Mouse (Mus musculus) ES-E14 (cell line): Measurements from ENCODE around the gene Snx17. TPM values are rescaled to one million over a fixed set of nuclear protein-coding genes. Genes with fewer than 3 reads are reported as not detected.
A peak's percentile ranks its signal among the peaks of the same experiment; 100 is the strongest.

ENCODE experiments used
- DNase-seq: peaks from one replicate; pipeline ENCODE4 v3.0.0-alpha.2; 2013; ENCODE audit warnings: low read depth, low spot score
- H3K27ac ChIP-seq: 2 replicates; pipeline ENCODE4 v1.5.1; 2012; ENCODE audit warnings: low read depth, mild to moderate bottlenecking, low read length, moderate library complexity, mixed read lengths; ENCODE audit not compliant: poor library complexity, insufficient read depth, severe bottlenecking
- H3K36me3 ChIP-seq: 2 replicates; pipeline ENCODE4 v1.6.1; 2012; ENCODE audit warnings: mild to moderate bottlenecking, low read length, moderate library complexity, mixed read lengths; ENCODE audit not compliant: control insufficient read depth, poor library complexity, insufficient read depth, severe bottlenecking
- H3K4me1 ChIP-seq, 2 experiments: fragments of 150-350 bp in 1 of 2; sonication (generic) in 1 of 2; 2 replicates each; pipeline ENCODE4 v1.6.1; 2012; ENCODE audit warnings: low read length in 2 of 2, mild to moderate bottlenecking in 1 of 2, mixed read lengths in 1 of 2; ENCODE audit not compliant: control insufficient read depth in 2 of 2, insufficient read depth in 2 of 2, poor library complexity in 1 of 2
- H3K4me3 ChIP-seq, 2 experiments: fragments of 150-350 bp in 1 of 2; sonication (generic) in 1 of 2; 2 replicates each; pipeline ENCODE4 v1.5.1; 2012; ENCODE audit warnings: low read length in 2 of 2, low read depth in 1 of 2, mild to moderate bottlenecking in 1 of 2, mixed read lengths in 1 of 2; ENCODE audit not compliant: insufficient read depth in 1 of 2, poor library complexity in 1 of 2, severe bottlenecking in 1 of 2
- H3K9ac ChIP-seq: 2 replicates; pipeline ENCODE4 v1.6.1; 2012; ENCODE audit warnings: low read depth, mild to moderate bottlenecking, low read length, mixed read lengths; ENCODE audit not compliant: poor library complexity, insufficient read depth, severe bottlenecking
- H3K9me3 ChIP-seq: fragments of 150-350 bp; sonication (generic); 2 replicates; pipeline ENCODE4 v1.6.1; 2012; ENCODE audit warnings: low read depth, mild to moderate bottlenecking, low read length; ENCODE audit not compliant: control insufficient read depth, insufficient read depth
- CHD2 ChIP-seq: IDR thresholded peaks from 2 replicates; pipeline ENCODE4 v1.6.1; 2014; ENCODE audit warnings: mild to moderate bottlenecking, low read depth, low read length, inconsistent platforms
- HCFC1 ChIP-seq: IDR thresholded peaks from 2 replicates; pipeline ENCODE4 v1.6.1; 2012; ENCODE audit warnings: low read length, inconsistent platforms, borderline replicate concordance; ENCODE audit not compliant: insufficient read depth
- MAFK ChIP-seq: IDR thresholded peaks from 2 replicates; pipeline ENCODE4 v1.6.1; 2014; ENCODE audit warnings: mild to moderate bottlenecking, low read depth, low read length, inconsistent platforms; ENCODE audit not compliant: insufficient read depth
- ZC3H11A ChIP-seq: IDR thresholded peaks from 2 replicates; pipeline ENCODE4 v1.6.1; 2012; ENCODE audit warnings: low read depth, mild to moderate bottlenecking, inconsistent platforms, low read length, borderline replicate concordance
- ZNF384 ChIP-seq: IDR thresholded peaks from 2 replicates; pipeline ENCODE4 v1.6.1; 2012; ENCODE audit warnings: low read depth, low read length, inconsistent platforms
- in situ Hi-C, 2 experiments: fragments of 600-800 bp; cut with MboI; formaldehyde crosslinking; loops; one replicate each; pipeline ENCODE4 v1.15.1; 2025; ENCODE audit warnings: low sequenced_read_pairs in 2 of 2, inconsistent platforms in 1 of 2; ENCODE audit not compliant: unreplicated experiment in 2 of 2
- total RNA-seq: library from RNA; depleted of rRNA; stranded (reverse); fragments of 300-350 nt; gene quantifications from 2 replicates; pipeline ENCODE4 v1.2.3, GENCODE M21; 2012

Snx17 gene
- total RNA-seq, 1 experiment, result 76.5 TPM

DNA sequence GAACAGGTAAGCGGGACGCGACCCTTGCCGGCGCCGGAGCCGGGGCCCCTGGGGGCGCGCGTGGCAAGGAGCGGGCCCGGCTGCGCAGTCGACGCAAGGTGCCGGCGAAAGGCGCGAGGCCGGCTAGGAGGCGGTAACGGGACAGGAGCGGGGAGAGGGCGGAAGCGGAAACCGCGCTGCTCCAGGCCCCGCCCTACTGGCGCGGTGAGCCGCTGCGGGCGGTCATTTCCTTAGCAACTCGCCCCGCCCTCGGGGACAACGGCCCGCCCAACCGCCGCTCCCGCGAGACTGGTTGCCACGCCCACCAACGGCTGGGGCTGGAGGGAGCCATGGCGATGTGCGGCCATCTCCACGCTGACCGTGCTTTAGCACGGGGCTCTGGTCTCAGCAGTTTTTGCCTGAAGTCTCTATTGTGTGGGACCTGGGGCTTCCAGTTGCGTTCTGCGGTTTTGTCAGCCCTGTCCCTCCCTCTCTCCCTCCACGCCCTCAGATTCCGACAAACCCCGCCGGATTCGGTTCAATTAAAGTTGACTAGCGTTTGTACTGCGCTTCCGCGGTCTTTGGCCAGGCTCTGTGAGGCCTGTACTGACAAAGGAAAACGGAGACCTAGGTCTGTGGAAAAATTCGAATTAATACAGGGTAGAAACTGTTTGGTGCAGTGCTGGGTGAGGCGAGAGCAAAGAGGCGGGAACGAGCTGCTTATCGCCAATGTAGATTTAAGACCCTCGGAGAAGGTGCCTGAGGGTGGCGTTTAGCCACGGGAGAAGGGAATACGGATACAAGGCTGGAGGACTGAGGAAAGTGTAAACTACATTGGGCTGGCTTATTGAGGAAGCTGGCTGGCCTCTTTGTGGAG is 27.6 kb downstream of the Snx17 start, which contains the start of gene Ppm1g:
Gene Ppm1g, minus strand, starts transcription at position 240 of the 856 bp plus-strand sequence.
- Histone ChIP-seq H3K9me3 (no peaks in the 10 kb centered on the region), H3K36me3 (no peaks in the 10 kb centered on the region), H3K9ac (peak within 1 kb of the TSS; percentile 96), H3K4me1 (peaks cover 0 to 3% of the 10 kb centered on the region in 2 experiments; a peak in 1 of 4 replicates), H3K27ac (peak within 1 kb of the TSS; percentile 67), H3K4me3 (peak within 1 kb of the TSS; percentile 91 to 96)
- peak; percentile 88 for DNase-seq
- in situ Hi-C loops, result no loop called here
- TF ChIP-seq HCFC1 (peak; percentile 47; the same call in 1 of the 2 replicates), ZC3H11A (no peak), MAFK (no peak), CHD2 (peak; percentile 95), ZNF384 (no peak)

GRCm38 (mm10) chr5:31221304-31221945 is 28.4 kb downstream of the Snx17 start:
- no peak for TF ChIP-seq ZNF384
- no peak for TF ChIP-seq MAFK
- no peak for TF ChIP-seq HCFC1
- H3K4me1 ChIP-seq, result peaks cover 0 to 3% of the 10 kb centered on the region in 2 experiments; a peak in 1 of 4 replicates
- H3K9me3 ChIP-seq, result no peaks in the 10 kb centered on the region
- in situ Hi-C loops, result no loop called here
- peak overlapping the region; percentile 81 to 96 for H3K4me3 ChIP-seq
- H3K27ac ChIP-seq, result peak overlapping the region; percentile 67
- DNase-seq, result peak; percentile 43
- H3K36me3 ChIP-seq, result no peaks in the 10 kb centered on the region
- peak overlapping the region; percentile 96 for H3K9ac ChIP-seq

DNA sequence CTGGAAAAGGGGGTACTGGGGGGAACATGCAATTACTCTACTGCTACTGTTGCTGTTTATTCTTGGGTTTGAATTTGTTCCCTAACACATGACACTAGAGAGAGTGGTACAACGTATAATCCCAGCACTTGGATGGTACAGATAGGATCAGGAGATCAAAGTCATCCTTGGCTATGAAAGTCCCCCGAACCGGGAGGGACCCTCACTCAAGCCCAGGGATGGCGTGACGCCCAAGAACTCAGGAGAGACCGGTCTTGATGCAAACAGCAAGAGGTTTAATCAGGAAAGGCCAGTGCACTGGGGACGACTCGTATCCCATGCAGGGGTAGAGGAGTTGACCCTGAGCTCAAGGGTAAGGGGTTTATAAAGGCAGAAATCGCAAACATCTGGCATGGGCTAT is 29.7 kb downstream of the Snx17 start:
- in situ Hi-C loops, result no loop called here
- H3K27ac ChIP-seq, result no peak overlapping the region
- DNase-seq, result no peak
- H3K9me3 ChIP-seq, result no peaks in the 10 kb centered on the region
- no peaks in the 10 kb centered on the region for H3K36me3 ChIP-seq
- no peak overlapping the region for H3K9ac ChIP-seq
- H3K4me1 ChIP-seq, result peaks cover 0 to 3% of the 10 kb centered on the region in 2 experiments; a peak in 1 of 4 replicates
- H3K4me3 ChIP-seq, result no peak overlapping the region
- TF ChIP-seq ZNF384 (no peak), HCFC1 (no peak), MAFK (no peak), ZC3H11A (no peak), CHD2 (no peak)

GRCm38 (mm10) chr5:31226641-31227040 is 33.6 kb downstream of the Snx17 start:
- Histone ChIP-seq H3K4me3 (no peak overlapping the region), H3K4me1 (no peaks in the 10 kb centered on the region), H3K9ac (no peak overlapping the region), H3K27ac (no peak overlapping the region), H3K36me3 (no peaks in the 10 kb centered on the region), H3K9me3 (no peaks in the 10 kb centered on the region)
- TF ChIP-seq HCFC1, result no peak
- no peak for TF ChIP-seq ZC3H11A
- no peak for TF ChIP-seq ZNF384
- TF ChIP-seq CHD2, result no peak
- TF ChIP-seq MAFK, result no peak
- no peak for DNase-seq
- in situ Hi-C loops, result no loop called here
